Mouse (Mus musculus) c-Kit-positive CD71-negative TER-119-negative erythroid progenitor cells, embryonic 14.5 days (primary cell): ENCODE measurements around the gene Ado.

Source experiments
- DNase-seq: peaks from one replicate; pipeline ENCODE4 v3.0.0-alpha.2; 2013; ENCODE audit warnings: low read depth

Ado gene

GRCm38 (mm10) chr10:67536621-67537141 is 12.1 kb downstream of the Ado start:
- no peak for DNase-seq

GRCm38 (mm10) chr10:67535972-67536371 is 12.8 kb downstream of the Ado start:
- DNase-seq = no peak

GRCm38 (mm10) chr10:67535256-67535655 is 13.5 kb downstream of the Ado start, which contains the start of gene Egr2:
Gene Egr2, plus strand, starts transcription at chr10:67535475.
- no peak for DNase-seq

- DNase-seq = no peak
Observed at GRCm38 (mm10) chr10:67529769-67530168, 19.0 kb downstream of the Ado start.

GRCm38 (mm10) chr10:67526435-67526834 is 22.3 kb downstream of the Ado start:
- DNase-seq = no peak

GRCm38 (mm10) chr10:67524694-67525093 is 24.1 kb downstream of the Ado start:
- no peak for DNase-seq

- no peak for DNase-seq
Observed at GRCm38 (mm10) chr10:67524130-67524529, 24.6 kb downstream of the Ado start.

- DNase-seq = no peak
Observed at GRCm38 (mm10) chr10:67518733-67519132, 30.0 kb downstream of the Ado start.

- DNase-seq = no peak
Observed at GRCm38 (mm10) chr10:67512871-67513270, 35.9 kb downstream of the Ado start.

GRCm38 (mm10) chr10:67512211-67512610 is 36.5 kb downstream of the Ado start:
- DNase-seq = no peak

- DNase-seq = no peak
Observed at GRCm38 (mm10) chr10:67505248-67505647, 43.5 kb downstream of the Ado start.

- DNase-seq = no peak
Observed at GRCm38 (mm10) chr10:67504046-67504445, 44.7 kb downstream of the Ado start.

GRCm38 (mm10) chr10:67503320-67503995 is 45.3 kb downstream of the Ado start:
- DNase-seq = peak; percentile 25

- DNase-seq = no peak
Observed at GRCm38 (mm10) chr10:67497951-67498350, 50.8 kb downstream of the Ado start.

GRCm38 (mm10) chr10:67497144-67497892 is 51.4 kb downstream of the Ado start:
- no peak for DNase-seq
